Mouse (Mus musculus) intestine, embryonic 16.5 days (tissue): ENCODE results near the gene Gja3. TPM values are rescaled to one million over a fixed set of nuclear protein-coding genes. Genes with fewer than 3 reads are reported as not detected.

Experiments
- ATAC-seq: fragments of 200-750 bp; cut with Nextera tagmentation; 2 replicates; pipeline ENCODE4 v1.8.0; 2017; ENCODE audit warnings: moderate TSS enrichment, moderate library complexity
- H3K27ac ChIP-seq: fragments of 300-500 bp; sonication (generic); 2 replicates; pipeline ENCODE4 v1.5.1; 2014; ENCODE audit warnings: mild to moderate bottlenecking, low read length
- H3K27me3 ChIP-seq: fragments of 300-500 bp; sonication (generic); replicated peaks from 2 replicates; pipeline ENCODE4 v1.6.1; 2014; ENCODE audit warnings: low read length, control low read depth, mixed read lengths; ENCODE audit not compliant: control insufficient read depth, insufficient read depth
- H3K36me3 ChIP-seq: fragments of 300-500 bp; sonication (generic); 2 replicates; pipeline ENCODE4 v1.6.1; 2014; ENCODE audit warnings: low read length, control low read depth; ENCODE audit not compliant: control insufficient read depth, insufficient read depth
- H3K4me1 ChIP-seq: fragments of 300-500 bp; sonication (generic); 2 replicates; pipeline ENCODE4 v1.6.1; 2014; ENCODE audit warnings: low read length, control low read depth, mixed read lengths; ENCODE audit not compliant: control insufficient read depth, insufficient read depth
- H3K4me2 ChIP-seq: fragments of 300-500 bp; sonication (generic); 2 replicates; pipeline ENCODE4 v1.6.1; 2014; ENCODE audit warnings: low read depth, low read length, control low read depth
- H3K4me3 ChIP-seq: fragments of 300-500 bp; sonication (generic); 2 replicates; pipeline ENCODE4 v1.5.1; 2014; ENCODE audit warnings: mild to moderate bottlenecking, low read length
- H3K9ac ChIP-seq: fragments of 300-500 bp; sonication (generic); 2 replicates; pipeline ENCODE4 v1.6.1; 2014; ENCODE audit warnings: low read depth, low read length
- H3K9me3 ChIP-seq: fragments of 300-500 bp; sonication (generic); 2 replicates; pipeline ENCODE4 v1.6.1; 2016; ENCODE audit warnings: low read length, control low read depth; ENCODE audit not compliant: control insufficient read depth
- WGBS: fragments of 180-500 bp; shearing (Covaris S2); extraction: QIAGEN DNeasy Blood & Tissue Kit; methylation state at CpG from one replicate; pipeline ENCODE4 v1.1.7; 2014; 5-methylcytosine and 5-hydroxymethylcytosine counted together
- polyA plus RNA-seq: library from polyadenylated mRNA; unstranded; fragments of >200 nt; fragmentation: Nextera tagmentation; extraction: Ambion mirVana; gene quantifications from 2 replicates; pipeline ENCODE4 v1.2.1, GENCODE M21; 2015

Gja3 gene
- 0.13 and 0.26 TPM in 2 replicates for polyA plus RNA-seq

GRCm38 (mm10) chr14:57057563-57058321 lies at the start of gene Gja3:
Gene Gja3, minus strand, starts transcription at chr14:57058100.
- Histone ChIP-seq H3K9me3 (no peaks in the 10 kb centered on the region), H3K9ac (peak within 1 kb of the TSS; percentile 41), H3K4me2 (peak within 1 kb of the TSS; percentile 92), H3K4me3 (peak within 1 kb of the TSS; percentile 54), H3K27ac (no peak within 1 kb of the TSS), H3K4me1 (peaks cover 7% of the 10 kb centered on the region), H3K36me3 (no peaks in the 10 kb centered on the region), H3K27me3 (peaks cover 31% of the 10 kb centered on the region)
- WGBS, result under 1% methylated on average over 70 of the region's 79 CpGs
- ATAC-seq, result peak; percentile 44; the same call in 1 of the 2 replicates

GRCm38 (mm10) chr14:57107091-57107490 lies 49.2 kb upstream of the Gja3 start:
- peaks cover 32% of the 10 kb centered on the region for H3K27me3 ChIP-seq
- no peak for ATAC-seq

GRCm38 (mm10) chr14:57105721-57106120 lies 47.8 kb upstream of the Gja3 start:
- Histone ChIP-seq H3K4me3 (no peak overlapping the region), H3K4me2 (no peak overlapping the region), H3K4me1 (peaks cover 5% of the 10 kb centered on the region; the same call in 1 of the 2 replicates), H3K9ac (no peak overlapping the region), H3K36me3 (no peaks in the 10 kb centered on the region), H3K27me3 (peaks cover 32% of the 10 kb centered on the region), H3K9me3 (no peaks in the 10 kb centered on the region), H3K27ac (no peak overlapping the region)
- 62% methylated on average over 11 of the region's 11 CpGs for WGBS
- no peak for ATAC-seq

More at GRCm38 (mm10) chr14:57107091-57107490, 49.2 kb upstream of the Gja3 start:
- H3K4me3 ChIP-seq, result no peak overlapping the region
- no peak overlapping the region for H3K27ac ChIP-seq
- H3K9me3 ChIP-seq, result no peaks in the 10 kb centered on the region
- no peak overlapping the region for H3K4me2 ChIP-seq
- no peak overlapping the region for H3K9ac ChIP-seq
- H3K4me1 ChIP-seq, result peaks cover 5% of the 10 kb centered on the region; the same call in 1 of the 2 replicates
- WGBS, result 62% methylated on average over 8 of the region's 8 CpGs
- H3K36me3 ChIP-seq, result no peaks in the 10 kb centered on the region

DNA sequence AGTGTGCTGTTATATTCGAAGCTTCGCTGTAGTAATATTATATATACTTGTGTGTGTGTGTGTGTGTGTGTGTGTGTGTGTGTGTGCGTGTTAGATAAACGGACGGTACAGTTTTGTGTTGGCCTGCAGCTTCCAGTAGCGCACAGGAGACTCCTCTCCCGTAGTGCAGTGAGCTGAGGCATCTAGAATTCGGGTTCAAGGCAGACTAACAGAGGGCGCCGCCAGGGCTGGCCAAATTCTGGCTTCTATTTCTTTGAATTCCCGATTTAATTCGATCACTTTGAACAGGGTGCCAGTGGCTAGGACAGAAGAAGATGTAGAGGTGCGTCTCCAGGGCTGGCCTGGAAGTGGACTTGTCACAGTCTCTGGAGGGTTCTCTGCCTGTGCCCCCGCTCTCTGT lies 47.2 kb upstream of the Gja3 start:
- ATAC-seq, result peak; percentile 8; the same call in 1 of the 2 replicates
- Histone ChIP-seq H3K27me3 (peaks cover 32% of the 10 kb centered on the region), H3K36me3 (no peaks in the 10 kb centered on the region), H3K4me3 (peak overlapping the region; percentile 70), H3K4me1 (peaks cover 5% of the 10 kb centered on the region; the same call in 1 of the 2 replicates), H3K27ac (no peak overlapping the region), H3K9ac (no peak overlapping the region), H3K9me3 (no peaks in the 10 kb centered on the region), H3K4me2 (peak overlapping the region; percentile 99)
- WGBS, result 23% methylated on average over 14 of the region's 14 CpGs

DNA sequence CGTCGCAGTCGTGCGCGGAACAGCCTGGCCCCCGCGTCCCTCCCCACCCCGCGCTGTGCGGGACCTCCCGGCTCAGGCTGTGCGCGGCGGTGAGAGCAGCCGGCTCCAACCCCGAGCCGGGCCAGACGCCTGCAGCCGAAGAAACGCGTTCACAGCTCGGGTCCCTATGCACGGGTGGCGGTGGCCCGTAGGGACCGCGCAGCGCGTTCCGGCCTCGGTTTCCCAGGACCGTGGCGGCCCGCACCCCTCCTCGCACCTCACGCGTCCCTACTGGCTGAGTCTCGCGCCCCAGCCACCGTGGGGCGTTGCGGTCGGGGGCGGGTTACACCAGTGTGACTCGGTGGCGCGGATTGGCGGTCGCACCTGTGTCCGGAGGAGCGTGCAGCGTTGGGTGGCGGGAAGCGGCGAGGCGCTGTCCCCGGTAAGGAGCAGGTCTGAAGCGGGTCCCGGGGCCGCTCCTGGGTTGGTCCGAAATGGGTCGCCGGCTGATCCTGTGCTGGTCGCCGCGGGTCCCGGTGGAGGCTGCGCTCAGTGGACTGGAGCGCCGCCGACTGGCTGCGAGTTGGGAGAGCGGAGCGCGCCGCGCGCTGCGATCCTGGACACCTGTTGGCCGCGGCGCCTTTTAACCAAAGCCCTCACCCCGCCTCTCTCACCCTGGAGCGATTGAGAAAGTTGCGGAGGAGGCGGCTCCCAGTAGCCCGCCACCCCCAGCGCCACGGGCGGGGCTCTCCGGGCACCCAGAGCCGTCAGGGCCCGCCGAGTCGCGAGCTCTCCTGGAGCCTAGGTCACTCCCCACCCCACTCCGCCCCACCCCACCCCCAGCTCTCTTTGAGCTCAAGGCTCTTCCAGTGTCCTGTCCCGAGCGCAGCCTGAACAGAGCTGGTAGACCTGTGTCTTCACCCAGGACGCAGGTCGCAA lies 46.5 kb upstream of the Gja3 start, which contains the start of gene Gjb2:
Gene Gjb2, minus strand, starts transcription at position 597 of the 918 bp plus-strand sequence.
- Histone ChIP-seq H3K36me3 (no peaks in the 10 kb centered on the region), H3K9me3 (no peaks in the 10 kb centered on the region), H3K27me3 (peaks cover 32% of the 10 kb centered on the region), H3K4me2 (peak within 1 kb of the TSS; percentile 99), H3K4me3 (peak within 1 kb of the TSS; percentile 70), H3K4me1 (peaks cover 5% of the 10 kb centered on the region; the same call in 1 of the 2 replicates), H3K27ac (no peak within 1 kb of the TSS), H3K9ac (peak within 1 kb of the TSS; percentile 74)
- WGBS, result under 1% methylated on average over 99 of the region's 101 CpGs
- ATAC-seq, result peak; percentile 87

DNA sequence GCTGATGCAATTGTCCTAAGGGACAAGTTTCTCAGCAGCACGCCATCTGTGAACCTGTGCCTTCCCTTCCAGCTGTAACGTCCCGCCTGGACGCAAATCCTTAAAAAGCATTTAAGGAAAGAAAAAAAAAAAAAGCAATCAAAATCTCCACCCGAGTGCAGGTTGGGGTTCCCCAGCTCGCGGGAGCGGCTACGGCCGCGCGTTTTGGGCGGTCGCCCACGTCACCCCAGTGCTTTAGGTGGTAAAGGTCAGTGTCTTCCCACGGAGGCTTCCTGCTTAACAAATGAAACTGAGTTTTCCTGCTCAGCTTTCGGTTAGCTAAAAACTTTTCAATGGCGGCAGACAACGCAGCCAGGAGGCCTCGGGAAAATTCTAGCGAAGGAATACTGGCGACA lies 45.8 kb upstream of the Gja3 start:
- Histone ChIP-seq H3K9ac (peak overlapping the region; percentile 74), H3K4me1 (peaks cover 5% of the 10 kb centered on the region; the same call in 1 of the 2 replicates), H3K27me3 (peaks cover 32% of the 10 kb centered on the region), H3K4me2 (peak overlapping the region; percentile 99), H3K4me3 (peak overlapping the region; percentile 70), H3K36me3 (no peaks in the 10 kb centered on the region), H3K9me3 (no peaks in the 10 kb centered on the region), H3K27ac (no peak overlapping the region)
- peak; percentile 19; the same call in 1 of the 2 replicates for ATAC-seq
- 5% methylated on average over 22 of the region's 22 CpGs for WGBS

GRCm38 (mm10) chr14:57103121-57103520 lies 45.2 kb upstream of the Gja3 start:
- peak overlapping the region; percentile 99; the same call in 1 of the 2 replicates for H3K4me2 ChIP-seq
- H3K27me3 ChIP-seq, result peaks cover 32% of the 10 kb centered on the region
- no peak overlapping the region for H3K9ac ChIP-seq
- H3K4me3 ChIP-seq, result no peak overlapping the region
- no peaks in the 10 kb centered on the region for H3K36me3 ChIP-seq
- 67% methylated on average over 6 of the region's 6 CpGs for WGBS
- H3K4me1 ChIP-seq, result peaks cover 5% of the 10 kb centered on the region; the same call in 1 of the 2 replicates
- no peaks in the 10 kb centered on the region for H3K9me3 ChIP-seq
- ATAC-seq, result no peak
- no peak overlapping the region for H3K27ac ChIP-seq

- Histone ChIP-seq H3K9ac (no peak overlapping the region), H3K36me3 (no peaks in the 10 kb centered on the region), H3K27ac (no peak overlapping the region), H3K9me3 (no peaks in the 10 kb centered on the region), H3K4me2 (no peak overlapping the region), H3K4me1 (peaks cover 5% of the 10 kb centered on the region; the same call in 1 of the 2 replicates), H3K27me3 (peaks cover 29% of the 10 kb centered on the region), H3K4me3 (no peak overlapping the region)
- WGBS, result 72% methylated on average over 7 of the region's 7 CpGs
- no peak for ATAC-seq
These were observed 43.7 kb upstream of the Gja3 start for GRCm38 (mm10) chr14:57101623-57102022.

- Histone ChIP-seq H3K4me1 (no peaks in the 10 kb centered on the region), H3K27me3 (no peaks in the 10 kb centered on the region), H3K27ac (no peak overlapping the region), H3K9ac (no peak overlapping the region), H3K4me3 (no peak overlapping the region), H3K36me3 (no peaks in the 10 kb centered on the region), H3K9me3 (no peaks in the 10 kb centered on the region), H3K4me2 (no peak overlapping the region)
- WGBS, result 69% methylated on average over 4 of the region's 4 CpGs
- no peak for ATAC-seq
These were observed 38.0 kb upstream of the Gja3 start for GRCm38 (mm10) chr14:57095855-57096254.
